Mouse (Mus musculus) adrenal gland, adult 18-20 months (tissue): Measurements from ENCODE around the gene Gm11939. TPM values are rescaled to one million over a fixed set of nuclear protein-coding genes. Genes with fewer than 3 reads are reported as not detected.
"Not testable (repeated sequence)": the region's sequence is repeated elsewhere in the genome, so short reads cannot be mapped to it uniquely, and the experiment has no call there.

Source experiments
- DNase-seq, 2 experiments: peaks; one replicate each; pipeline ENCODE4 v3.0.0; 2021 to 2022; ENCODE audit warnings: low spot score in 2 of 2
- long read RNA-seq, 2 experiments: library from polyadenylated mRNA; stranded (forward); transcript quantifications; one replicate each; pipeline ENCODE4 v2.0.0; 2021
- total RNA-seq, 2 experiments: library from RNA; stranded (reverse); gene quantifications; 1 replicate in 1 of 2; 2 replicates in 1 of 2; pipeline ENCODE4 v1.2.3; 2021

The Gm11939 gene
- total RNA-seq, result not detected
- long read RNA-seq, experiment 1, result 0 reads
- long read RNA-seq, experiment 2, result 0 reads

DNA sequence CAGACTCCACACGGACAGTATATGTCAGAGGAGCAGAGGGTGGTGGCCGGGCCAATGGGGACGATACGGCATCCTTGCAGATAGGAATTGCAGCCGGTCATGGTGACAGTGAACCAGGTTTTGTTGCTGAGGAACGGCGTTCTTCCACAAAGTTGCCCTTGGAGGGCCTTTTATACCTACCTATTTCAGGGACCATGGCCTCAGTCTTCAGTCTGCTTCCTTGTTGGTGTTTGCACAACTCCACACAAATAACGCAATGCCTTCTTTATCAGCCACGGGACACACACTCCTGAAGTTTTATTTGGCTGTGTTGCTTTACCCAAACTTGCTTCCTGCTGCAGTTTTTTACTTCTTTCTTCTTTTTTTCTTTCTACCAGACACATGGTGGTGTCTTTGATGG lies at the start of gene Gm11939:
Gm11939 (minus strand) TSS at position 101 of the 400 bp plus-strand sequence.
- no peak for DNase-seq

- not testable (repeated sequence) for DNase-seq
Observed at GRCm38 (mm10) chr11:99603208-99603607, 43.9 kb upstream of the Gm11939 start, which contains the start of gene Gm11938. TSS of gene Gm11938 (minus strand) at chr11:99603308.

- not testable (repeated sequence) for DNase-seq
Observed at GRCm38 (mm10) chr11:99597742-99598141, 38.5 kb upstream of the Gm11939 start, which contains the start of gene Krtap9-3. TSS of gene Krtap9-3 (minus strand) at chr11:99598105.

DNA sequence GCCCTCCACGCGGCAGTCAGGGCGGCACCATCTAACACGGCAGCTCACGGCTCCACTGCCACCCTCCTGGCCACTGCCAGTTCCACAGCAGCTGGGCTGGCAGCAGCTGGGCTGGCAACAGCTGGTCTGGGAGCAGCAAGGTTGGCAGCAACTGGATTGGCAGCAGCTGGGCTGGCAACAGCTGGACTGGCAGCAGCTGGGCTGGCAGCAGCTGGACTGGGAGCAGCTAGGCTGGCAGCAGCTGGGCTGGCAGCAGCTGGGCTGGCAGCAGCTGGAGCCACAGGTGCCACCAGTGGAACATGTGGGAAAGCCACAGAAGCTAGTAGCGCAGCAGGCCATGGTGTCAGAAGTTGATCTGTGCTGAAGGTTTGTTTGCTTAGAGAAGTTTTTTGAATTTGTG lies 31.7 kb upstream of the Gm11939 start, which contains the start of gene Krtap1-3:
Krtap1-3 (minus strand) TSS at position 359 of the 400 bp plus-strand sequence.
- DNase-seq, result no peak

DNA sequence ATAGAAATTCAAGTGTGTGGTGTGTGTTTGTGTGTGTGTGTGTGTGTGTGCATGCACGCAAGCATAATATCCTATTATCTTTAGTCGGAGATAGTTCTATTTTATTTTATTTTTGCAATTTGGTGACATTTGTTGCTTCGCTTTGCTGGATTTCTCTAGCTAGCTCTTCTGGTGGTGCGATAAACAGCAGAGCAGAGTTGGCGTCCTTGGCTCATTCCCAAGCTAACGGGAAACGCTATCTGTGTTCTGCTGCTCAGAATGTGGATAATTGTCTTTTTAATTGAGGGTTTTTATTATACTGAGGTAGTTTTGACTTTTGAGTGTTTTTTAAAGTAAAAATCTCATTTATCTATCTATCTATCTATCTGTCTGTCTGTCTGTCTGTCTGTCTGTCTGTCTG lies 25.8 kb upstream of the Gm11939 start:
- DNase-seq, result no peak

DNA sequence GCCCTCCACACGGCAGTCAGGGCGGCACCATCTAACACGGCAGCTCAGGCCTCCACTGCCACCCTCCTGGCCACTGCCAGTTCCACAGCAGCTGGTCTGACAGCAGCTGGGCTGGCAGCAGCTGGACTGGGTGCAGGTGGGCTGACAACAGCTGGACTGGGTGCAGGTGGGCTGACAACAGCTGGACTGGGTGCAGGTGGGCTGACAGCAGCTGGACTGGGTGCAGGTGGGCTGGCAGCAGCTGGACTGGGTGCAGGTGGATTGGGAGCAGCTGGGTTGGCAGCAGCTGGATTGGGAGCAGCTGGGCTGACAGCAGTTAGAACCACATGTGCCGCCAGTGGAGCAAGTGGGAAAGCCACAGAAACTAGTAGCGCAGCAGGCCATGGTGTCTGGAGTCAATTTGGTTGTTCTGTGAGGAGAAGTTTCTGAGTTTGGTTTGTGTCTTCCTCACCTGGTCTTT lies 24.0 kb upstream of the Gm11939 start, which contains the start of gene Krtap1-4:
Krtap1-4 (minus strand) TSS at position 410 of the 460 bp plus-strand sequence.
- DNase-seq, result no peak

GRCm38 (mm10) chr11:99581564-99581963 lies 22.3 kb upstream of the Gm11939 start:
- no peak for DNase-seq

- no peak for DNase-seq
Observed at GRCm38 (mm10) chr11:99581051-99581450, 21.8 kb upstream of the Gm11939 start.

- DNase-seq, result no peak
Observed at GRCm38 (mm10) chr11:99580636-99581035, 21.4 kb upstream of the Gm11939 start, which contains the start of gene Krtap1-5. TSS of gene Krtap1-5 (minus strand) at chr11:99581016.

DNA sequence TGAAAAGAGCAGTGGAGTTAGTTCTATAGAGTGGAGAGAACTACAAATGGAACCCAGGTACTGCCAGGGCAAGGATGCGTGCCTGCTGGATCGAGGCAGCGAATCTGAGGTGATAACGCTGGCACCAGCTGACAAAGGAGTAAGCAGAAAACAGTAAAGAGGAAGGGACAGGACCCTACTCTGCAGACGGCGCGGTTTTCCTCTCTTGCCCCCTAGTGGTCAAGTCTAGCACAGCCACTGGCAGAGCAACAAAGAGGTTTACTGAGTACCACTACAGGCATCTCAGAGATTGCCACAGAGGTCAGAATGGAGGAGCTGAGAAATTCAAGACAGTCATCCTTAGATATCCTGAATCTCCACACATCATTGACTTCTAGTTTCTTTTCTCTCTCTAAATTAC lies 14.8 kb upstream of the Gm11939 start:
- peak; percentile 59 to 61 for DNase-seq

DNA sequence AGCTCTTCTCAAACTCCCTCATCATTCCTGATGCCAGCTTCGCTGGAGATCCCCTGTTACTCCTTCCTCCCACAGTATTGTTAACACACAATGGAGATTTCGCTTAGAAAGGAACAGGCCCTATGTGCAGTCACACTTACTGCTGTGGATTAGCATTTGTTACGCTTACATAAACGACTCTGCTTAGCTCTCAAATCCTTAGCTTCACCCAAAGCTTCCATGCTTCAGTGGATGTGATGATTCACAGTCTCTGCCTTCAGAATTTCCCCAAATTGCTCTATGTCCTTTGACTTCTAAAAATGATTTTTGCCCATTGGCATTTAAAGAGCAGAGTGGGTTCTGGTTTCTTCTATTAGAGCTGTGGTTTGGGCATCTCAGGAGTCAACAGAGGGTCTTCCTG lies 13.9 kb upstream of the Gm11939 start:
- DNase-seq, result no peak

- no peak for DNase-seq
Observed at GRCm38 (mm10) chr11:99566530-99566929, 7.3 kb upstream of the Gm11939 start, which contains the start of gene Krtap3-1. TSS of gene Krtap3-1 (minus strand) at chr11:99566630.

- DNase-seq, result no peak
Observed at GRCm38 (mm10) chr11:99562580-99562979, 3.3 kb upstream of the Gm11939 start.

GRCm38 (mm10) chr11:99557976-99558745 lies 1.1 kb downstream of the Gm11939 start:
- no peak for DNase-seq

GRCm38 (mm10) chr11:99556753-99557152 lies 2.5 kb downstream of the Gm11939 start, which contains the start of gene Krtap3-2:
TSS of gene Krtap3-2 (minus strand) at chr11:99556853.
- DNase-seq, result no peak

- no peak for DNase-seq
Observed at GRCm38 (mm10) chr11:99556195-99556594, 3.1 kb downstream of the Gm11939 start.

DNA sequence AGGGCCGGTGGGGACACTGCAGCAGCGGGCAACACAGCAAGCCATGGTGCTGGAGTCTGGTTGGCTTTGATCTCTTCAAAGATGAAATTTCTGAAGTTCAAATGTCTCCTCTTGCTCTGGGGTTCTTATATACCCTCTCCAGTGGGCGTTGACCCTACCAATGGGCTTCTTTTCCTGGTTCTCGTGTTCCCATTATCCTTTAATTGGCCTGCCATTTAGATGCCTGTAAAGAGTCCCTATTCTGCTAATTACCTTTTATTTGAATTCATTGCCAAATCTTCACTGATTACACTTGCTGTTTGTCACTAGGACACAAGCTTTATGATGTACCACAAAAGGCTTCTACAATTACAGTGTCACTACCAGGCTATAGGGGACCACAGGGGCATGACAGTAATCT lies 8.5 kb downstream of the Gm11939 start, which contains the start of gene Krtap3-3:
Krtap3-3 (minus strand) TSS at position 101 of the 400 bp plus-strand sequence.
- no peak for DNase-seq

GRCm38 (mm10) chr11:99547892-99548291 lies 11.4 kb downstream of the Gm11939 start:
- DNase-seq, result no peak

- DNase-seq, result peak in 1 of 2 experiments; percentile 4
Observed at GRCm38 (mm10) chr11:99539721-99540120, 19.5 kb downstream of the Gm11939 start.

DNA sequence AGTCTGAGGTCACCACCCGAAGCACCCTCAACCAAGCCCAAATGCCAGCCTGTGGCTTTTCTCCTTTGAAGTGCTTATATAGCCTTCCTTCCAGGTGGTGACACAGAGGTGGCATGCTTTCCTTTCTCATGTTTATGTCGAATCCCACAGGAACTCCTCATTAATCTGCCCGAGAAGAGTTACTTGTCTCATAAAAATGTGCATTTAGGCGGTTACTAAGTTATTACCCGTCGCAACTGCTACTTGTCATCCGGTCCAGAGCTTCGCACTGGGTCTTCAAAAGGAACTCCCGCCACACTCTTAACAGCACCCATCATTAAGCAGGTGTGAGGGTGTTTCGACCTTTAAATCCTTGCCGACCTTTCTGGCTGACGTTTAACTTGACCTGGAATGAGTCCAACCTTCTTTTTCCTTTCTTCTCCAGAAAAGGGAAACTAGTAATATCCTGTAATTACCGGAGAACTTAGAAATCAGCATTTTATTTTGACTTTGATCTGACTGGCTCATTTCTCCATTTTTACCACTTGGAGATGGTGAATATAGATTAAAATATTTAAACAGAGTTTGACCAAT lies 37.9 kb downstream of the Gm11939 start, which contains the start of gene Krt39:
Krt39 (minus strand) TSS at position 51 of the 573 bp plus-strand sequence.
- DNase-seq, result no peak

GRCm38 (mm10) chr11:99514098-99514497 lies 45.2 kb downstream of the Gm11939 start:
- DNase-seq, result no peak
